Mouse (Mus musculus) induced T-regulatory cell, adult 2 months (primary cell): ENCODE data around the gene Anxa10.

ENCODE experiments used
- DNase-seq: peaks from one replicate; pipeline ENCODE4 v3.0.0-alpha.2; 2012; ENCODE audit warnings: low read depth

Anxa10 gene

GRCm38 (mm10) chr8:62123098-62123497 is at the start of gene Anxa10:
Gene Anxa10 (minus strand): TSS chr8:62123150.
- DNase-seq, result no peak

- no peak for DNase-seq
Measured at GRCm38 (mm10) chr8:62132662-62133366, 9.9 kb upstream of the Anxa10 start.

- DNase-seq, result no peak
Measured at GRCm38 (mm10) chr8:62097213-62097612, 25.7 kb downstream of the Anxa10 start.

GRCm38 (mm10) chr8:62081804-62082203 is 41.1 kb downstream of the Anxa10 start:
- DNase-seq, result no peak

GRCm38 (mm10) chr8:62080195-62080802 is 42.7 kb downstream of the Anxa10 start:
- peak; percentile 37 for DNase-seq

- no peak for DNase-seq
Measured at GRCm38 (mm10) chr8:62068305-62068704, 54.6 kb downstream of the Anxa10 start.

- DNase-seq, result peak; percentile 2
Measured at GRCm38 (mm10) chr8:62060357-62060756, 62.6 kb downstream of the Anxa10 start.

GRCm38 (mm10) chr8:62046809-62047208 is 76.1 kb downstream of the Anxa10 start:
- no peak for DNase-seq

GRCm38 (mm10) chr8:62034351-62034750 is 88.6 kb downstream of the Anxa10 start:
- DNase-seq, result no peak

GRCm38 (mm10) chr8:62014582-62014981 is 108.4 kb downstream of the Anxa10 start:
- DNase-seq, result no peak

GRCm38 (mm10) chr8:62014166-62014565 is 108.8 kb downstream of the Anxa10 start:
- no peak for DNase-seq
